Mouse (Mus musculus) thymus, postnatal 25 days (tissue): ENCODE data around the gene Pkdrej.

ENCODE experiments used
- DNase-seq: peaks from one replicate; pipeline ENCODE4 v3.0.0; 2022

Gene Pkdrej

DNA sequence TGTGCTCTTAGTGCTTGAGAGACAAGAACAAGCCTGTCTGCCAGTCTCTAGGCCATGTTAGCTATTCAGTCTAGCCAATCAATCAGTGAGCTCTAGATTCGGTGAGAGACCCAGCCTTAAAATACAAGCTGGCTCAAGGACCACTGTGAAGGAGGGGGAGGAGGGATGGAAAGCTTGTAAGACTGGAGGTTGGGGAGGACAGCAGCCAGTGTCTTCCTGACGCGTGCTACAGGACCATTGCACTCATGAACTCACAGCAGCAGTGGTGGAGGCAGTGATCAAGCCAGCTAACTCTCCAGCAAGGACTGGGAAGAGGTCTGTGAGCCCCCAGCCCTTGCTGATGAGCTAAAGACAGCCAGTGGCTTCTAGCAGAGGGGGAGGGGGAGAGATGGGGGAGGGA, 56.5 kb downstream of the Pkdrej start:
- DNase-seq = no peak
